Mouse (Mus musculus) cerebellum, adult 2 months (tissue): Measurements from ENCODE around the gene Mymk.

Experiments used
- CTCF ChIP-seq: fragments of 200-500 bp; IDR thresholded peaks from 2 replicates; pipeline ENCODE4 v1.5.1; 2011; ENCODE audit warnings: low read depth, mild to moderate bottlenecking, control low read depth, low read length, moderate library complexity, borderline replicate concordance; ENCODE audit not compliant: insufficient read depth
- POLR2A ChIP-seq: fragments of 200-500 bp; IDR thresholded peaks from 2 replicates; pipeline ENCODE4 v1.6.1; 2011; ENCODE audit warnings: low read length, control low read depth, borderline replicate concordance; ENCODE audit not compliant: insufficient read depth

GRCm38 (mm10) chr2:27024136-27024535 is 47.8 kb downstream of the Mymk start:
- no peak for TF ChIP-seq CTCF
- TF ChIP-seq POLR2A = no peak
